Mouse (Mus musculus): ENCODE measurements around the gene Rcan1. TPM values are rescaled to one million over a fixed set of nuclear protein-coding genes. Genes with fewer than 3 reads are reported as not detected.

Gene Rcan1
- total RNA-seq, 2 experiments from 2014 or later, result 39.5 to 40.3 TPM

DNA sequence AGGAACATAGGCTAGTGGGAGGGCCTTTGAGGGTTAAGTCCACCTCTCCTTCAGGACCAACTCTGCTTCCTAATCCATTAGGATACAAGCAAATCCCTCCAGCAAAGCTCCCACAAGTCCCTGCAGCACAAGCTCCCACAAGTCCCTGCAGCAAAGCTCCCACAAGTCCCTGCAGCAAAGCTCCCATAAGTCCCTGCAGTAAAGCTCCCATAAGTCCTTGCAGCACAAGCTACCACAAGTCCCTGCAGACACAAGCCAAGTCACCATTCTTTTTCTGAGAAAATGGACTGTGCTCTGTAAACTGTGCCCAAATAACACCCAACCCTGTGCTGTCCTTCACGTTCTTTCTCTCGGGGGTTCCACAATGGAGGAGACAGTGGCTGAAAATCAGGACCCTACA is 66.5 kb downstream of the Rcan1 start:
- DNase-seq (ENCODE audit: low spot score in 2 of 2), result no peak

GRCm38 (mm10) chr16:92403069-92403468 is 67.6 kb downstream of the Rcan1 start:
- DNase-seq (ENCODE audit: low spot score in 2 of 2), result no peak

DNA sequence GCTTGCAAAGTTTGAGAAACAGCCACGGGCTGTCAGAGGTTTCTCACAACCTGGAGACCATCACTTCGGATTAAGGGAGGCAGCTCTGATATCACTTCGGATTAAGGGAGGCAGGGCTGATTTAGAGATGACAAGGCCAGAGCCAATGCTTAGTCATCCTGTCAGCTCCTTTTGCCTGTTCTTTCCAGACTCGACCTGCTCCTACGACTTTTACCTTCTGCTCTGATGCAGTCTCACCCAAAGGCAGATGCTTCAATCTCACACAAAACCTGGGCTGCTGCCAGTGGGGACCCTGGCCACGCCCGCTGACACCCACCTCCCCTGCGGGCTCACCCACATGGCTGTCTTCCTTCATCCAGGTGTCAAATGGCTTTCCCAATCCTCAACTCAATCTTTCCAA is 68.5 kb downstream of the Rcan1 start:
- DNase-seq (ENCODE audit: low spot score in 2 of 2), result no peak

DNA sequence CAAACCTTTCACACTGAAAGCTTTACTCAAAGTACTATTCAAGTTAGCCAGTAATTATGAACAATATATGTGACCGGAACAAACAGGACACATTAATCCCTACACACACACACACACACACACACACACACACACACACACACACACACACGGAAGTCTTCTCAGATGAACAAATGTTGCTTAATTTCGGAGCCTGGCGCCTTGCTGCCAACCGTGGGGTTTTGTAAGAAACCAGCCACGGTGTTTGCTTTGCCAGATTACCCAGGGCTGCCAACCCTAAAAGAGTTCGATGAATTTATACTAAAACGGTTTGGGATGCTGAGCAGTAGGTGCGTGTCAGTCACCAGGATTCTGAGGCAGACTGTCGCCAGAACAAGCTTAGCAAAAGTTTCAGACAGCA is 69.5 kb downstream of the Rcan1 start:
- DNase-seq (ENCODE audit: low spot score in 2 of 2), result no peak

GRCm38 (mm10) chr16:92399490-92400458 is 70.9 kb downstream of the Rcan1 start:
- DNase-seq (ENCODE audit: low spot score in 2 of 2), result peak; percentile 68 to 82

- DNase-seq (ENCODE audit: low spot score in 2 of 2), result no peak
Observed at GRCm38 (mm10) chr16:92398574-92399118, 72.0 kb downstream of the Rcan1 start.

DNA sequence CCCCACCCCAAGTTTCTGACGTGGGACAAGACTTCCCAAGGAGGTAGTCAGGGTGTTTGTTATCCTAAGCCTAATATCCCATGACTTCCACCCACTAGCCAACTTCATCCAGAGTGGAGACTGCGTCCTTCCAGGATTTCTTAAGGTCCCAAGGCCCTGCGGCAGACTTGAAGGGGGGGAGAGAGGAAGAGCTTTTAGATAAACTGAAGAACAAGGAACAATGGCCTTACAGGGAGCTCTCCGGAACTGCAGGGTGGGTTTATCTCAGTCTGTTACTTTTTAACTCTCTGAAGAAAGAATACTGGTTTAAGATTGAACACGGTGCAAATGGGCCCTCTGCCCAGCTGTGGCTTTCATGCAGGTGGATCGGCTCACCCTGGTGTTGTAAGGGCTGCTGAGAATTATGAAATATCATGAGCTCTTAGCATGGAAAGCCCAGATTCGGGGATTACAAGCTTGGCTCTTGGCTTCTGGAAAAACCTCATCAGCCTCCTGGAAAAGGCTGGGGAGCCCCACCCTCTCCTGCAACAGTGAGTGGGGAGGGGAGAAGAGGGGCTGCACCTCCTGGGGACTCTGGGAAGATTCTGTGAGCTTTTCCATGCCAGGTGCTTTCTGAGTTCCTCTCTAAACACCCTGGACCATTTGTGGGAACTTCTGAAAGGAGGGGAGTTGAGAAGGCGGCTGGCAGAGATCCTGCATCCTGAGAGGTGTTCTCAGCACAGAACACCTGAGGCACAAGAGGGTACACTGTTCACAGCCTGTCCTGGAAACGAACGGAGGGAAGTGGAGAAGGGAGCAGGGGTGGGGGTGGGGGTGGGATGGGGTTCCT is 72.7 kb downstream of the Rcan1 start:
- DNase-seq (ENCODE audit: low spot score in 2 of 2), result no peak

- no peak for DNase-seq (ENCODE audit: low spot score in 2 of 2)
Observed at GRCm38 (mm10) chr16:92393732-92394131, 76.9 kb downstream of the Rcan1 start.

GRCm38 (mm10) chr16:92387692-92388091 is 83.0 kb downstream of the Rcan1 start:
- DNase-seq (ENCODE audit: low spot score in 2 of 2), result no peak

DNA sequence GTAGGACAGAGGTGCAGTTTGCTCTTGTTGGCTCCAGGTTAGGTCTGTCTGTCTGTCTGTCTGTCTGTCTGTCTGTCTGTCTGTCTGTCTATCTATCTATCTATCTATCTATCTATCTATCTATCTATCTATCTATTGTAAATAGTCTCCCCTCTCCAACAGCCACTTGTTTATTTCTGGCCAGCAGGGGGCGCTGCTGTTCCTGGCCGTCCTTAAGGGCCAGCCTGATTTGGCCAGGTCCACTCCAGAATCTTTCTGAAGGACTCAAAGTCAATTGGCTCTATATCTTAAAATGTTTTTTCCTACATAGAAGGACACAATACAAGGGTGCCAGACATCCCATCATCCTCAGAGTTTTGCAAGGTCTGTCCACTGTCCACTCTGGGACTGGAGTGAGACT is 85.6 kb downstream of the Rcan1 start:
- DNase-seq (ENCODE audit: low spot score in 2 of 2), result peak in 1 of 2 experiments; percentile 38

DNA sequence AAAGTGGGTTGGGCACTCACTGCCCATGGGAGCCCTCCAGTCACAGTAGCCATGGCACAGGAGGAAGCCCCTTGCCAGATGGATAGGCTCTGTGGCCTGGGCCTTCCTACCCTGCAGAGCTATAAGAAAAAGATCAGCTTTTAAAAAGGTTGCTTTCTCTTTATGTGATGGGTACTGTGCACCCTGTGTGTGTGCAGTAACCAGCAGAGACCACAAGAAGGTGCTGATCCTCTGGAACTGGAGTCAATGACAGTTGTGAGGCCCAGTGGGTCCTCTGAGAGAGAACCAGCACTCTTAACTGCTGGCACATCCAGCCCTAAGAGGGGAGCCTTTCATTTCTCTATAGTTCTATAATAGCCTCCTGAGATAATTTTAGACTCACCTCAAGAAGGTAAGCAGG is 87.3 kb downstream of the Rcan1 start:
- no peak for DNase-seq (ENCODE audit: low spot score in 2 of 2)

- DNase-seq (ENCODE audit: low spot score in 2 of 2), result peak; percentile 74 to 93
Observed at GRCm38 (mm10) chr16:92382508-92382907, 88.2 kb downstream of the Rcan1 start.

DNA sequence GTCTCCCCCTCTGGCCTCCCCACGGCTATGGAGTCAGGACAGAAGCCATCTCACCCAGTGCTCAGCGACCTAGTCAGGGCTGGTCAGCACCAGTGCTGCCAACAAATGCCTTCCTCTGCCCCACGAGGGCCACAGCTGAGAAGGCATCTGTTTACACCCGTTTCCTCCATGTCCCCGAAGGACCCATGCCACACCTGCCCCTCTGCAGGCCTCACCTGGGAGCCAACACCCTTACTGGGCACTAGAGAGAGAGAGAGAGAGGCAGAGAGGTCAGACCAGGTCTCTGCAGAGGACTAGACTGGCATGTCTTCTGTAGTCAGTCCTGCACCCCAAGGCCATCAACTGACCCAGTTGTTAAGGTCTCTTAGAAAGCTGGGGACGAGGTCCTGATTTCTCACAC is 89.6 kb downstream of the Rcan1 start:
- no peak for DNase-seq (ENCODE audit: low spot score in 2 of 2)

DNA sequence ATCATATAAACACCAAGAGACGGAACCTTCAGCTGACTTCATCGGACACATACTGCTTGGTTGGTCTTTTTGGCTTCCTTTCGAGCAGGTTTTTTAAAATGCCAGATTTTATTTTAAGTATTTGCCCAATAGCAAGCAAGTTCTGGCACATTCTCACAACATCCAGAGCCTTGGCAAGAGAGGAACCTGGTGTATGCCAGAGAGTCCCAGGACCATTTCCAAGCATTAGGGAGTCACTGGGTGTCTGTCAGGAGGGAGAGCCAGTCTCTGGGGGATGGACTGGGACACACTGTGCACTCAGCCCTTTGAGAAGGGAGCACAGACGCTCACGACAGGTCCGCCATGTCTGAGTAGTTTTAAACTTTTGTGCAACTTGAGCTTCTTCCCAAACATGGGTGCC is 93.7 kb downstream of the Rcan1 start:
- DNase-seq (ENCODE audit: low spot score in 2 of 2), result peak; percentile 33 to 88

DNA sequence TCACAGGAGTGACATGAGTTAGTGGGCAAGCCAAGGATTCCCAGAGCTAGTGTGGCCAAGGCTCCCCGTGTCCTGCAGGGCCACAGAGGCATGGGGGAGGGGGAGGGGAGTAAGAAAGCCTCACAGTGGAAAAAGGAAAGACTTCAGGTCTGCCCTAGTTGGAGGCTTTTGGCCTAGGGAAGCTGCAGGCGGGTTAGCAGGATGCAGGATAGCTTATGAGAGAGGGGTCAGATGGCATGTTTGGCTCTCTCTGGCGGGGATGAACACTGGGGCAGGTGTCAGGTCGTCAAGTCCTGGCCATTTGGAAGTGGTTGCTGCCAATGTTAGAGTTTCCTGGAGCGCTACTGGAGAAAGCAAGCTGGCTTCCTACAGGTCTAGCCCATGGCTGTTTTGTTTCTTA is 99.0 kb downstream of the Rcan1 start:
- DNase-seq (ENCODE audit: low spot score in 2 of 2), result no peak

DNA sequence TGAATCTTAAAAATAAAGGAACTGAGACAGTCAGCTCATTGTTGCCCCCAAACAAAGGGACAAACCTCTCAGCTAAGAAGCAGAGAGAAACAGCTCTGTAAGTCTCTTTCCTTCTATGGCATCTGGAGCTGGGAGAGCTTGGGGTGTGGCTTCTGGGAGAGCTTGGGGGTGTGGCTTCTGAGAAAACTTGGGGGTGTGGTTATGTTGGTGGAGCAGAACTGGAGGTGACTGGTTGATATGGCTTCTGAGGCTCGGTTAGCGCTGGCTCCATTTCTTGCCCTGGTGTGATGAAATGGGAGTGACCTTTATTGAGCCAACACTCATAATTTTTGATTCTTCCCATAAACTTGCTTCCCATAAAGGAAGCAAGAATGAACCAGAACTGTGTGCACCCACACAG is 101.4 kb downstream of the Rcan1 start:
- no peak for DNase-seq (ENCODE audit: low spot score in 2 of 2)

GRCm38 (mm10) chr16:92365477-92365876 is 105.2 kb downstream of the Rcan1 start:
- no peak for DNase-seq (ENCODE audit: low spot score in 2 of 2)

- DNase-seq (ENCODE audit: low spot score in 2 of 2), result no peak
Observed at GRCm38 (mm10) chr16:92360711-92361110, 110.0 kb downstream of the Rcan1 start.

GRCm38 (mm10) chr16:92359229-92359628 is 111.4 kb downstream of the Rcan1 start, which contains the start of gene Kcne1:
TSS of gene Kcne1 (minus strand) at chr16:92359468.
- no peak for DNase-seq (ENCODE audit: low spot score in 2 of 2)

GRCm38 (mm10) chr16:92358734-92359133 is 111.9 kb downstream of the Rcan1 start:
- DNase-seq (ENCODE audit: low spot score in 2 of 2), result no peak

GRCm38 (mm10) chr16:92357566-92357965 is 113.1 kb downstream of the Rcan1 start:
- DNase-seq (ENCODE audit: low spot score in 2 of 2), result no peak

- no peak for DNase-seq (ENCODE audit: low spot score in 2 of 2)
Observed at GRCm38 (mm10) chr16:92357023-92357422, 113.6 kb downstream of the Rcan1 start.
